Mouse (Mus musculus): ENCODE measurements around the gene Lasp1. TPM values are rescaled to one million over a fixed set of nuclear protein-coding genes. Genes with fewer than 3 reads are reported as not detected.
"Not testable (repeated sequence)": the region's sequence is repeated elsewhere in the genome, so short reads cannot be mapped to it uniquely, and the experiment has no call there.

The Lasp1 gene
- total and polyA plus RNA-seq, 3 experiments = 12.5 to 45.4 (median 18.6) TPM

GRCm38 (mm10) chr11:97872378-97872777, 73.6 kb downstream of the Lasp1 start:
- H3K27me3 ChIP-seq (replicated peaks); dilution Hi-C loops (cut with MboI; ENCODE audit: extremely low pct_ligation_motif_present, extremely low pct_unique_long_range_greater_than_20kb, low sequenced_read_pairs); DNase-seq (ENCODE audit: extremely low read depth); H3K4me3 ChIP-seq (replicated peaks in 1 of 3; ENCODE audit: low read depth in 2 of 3, low read length in 2 of 3, poor library complexity in 1 of 3); in situ Hi-C loops (cut with MboI; ENCODE audit: low pct_ligation_motif_present, low pct_unique_long_range_greater_than_20kb, low sequenced_read_pairs); H3K4me2 ChIP-seq (ENCODE audit: insufficient read depth, low read depth, poor library complexity, severe bottlenecking); H3K27ac ChIP-seq (ENCODE audit: insufficient read depth, low read depth); H3K4me1 ChIP-seq (ENCODE audit: control insufficient read depth in 1 of 2, insufficient read depth in 2 of 2); H3K9ac ChIP-seq (ENCODE audit: insufficient read depth, low read depth); H3K36me3 ChIP-seq (replicated peaks in 1 of 2; ENCODE audit: control insufficient read depth in 1 of 2, insufficient read depth in 1 of 2, low read length in 1 of 2); H3K79me2 ChIP-seq (replicated peaks; ENCODE audit: control insufficient read depth, extremely low read depth, insufficient read depth, poor library complexity, severe bottlenecking); H3K9me3 ChIP-seq (replicated peaks; ENCODE audit: low read length): not testable (repeated sequence)
- peak; percentile 83 for TF ChIP-seq ZNF384 (IDR thresholded peaks at IDR 0.05; ENCODE audit: low read depth, low read length)
- TF ChIP-seq MAFK (IDR thresholded peaks at IDR 0.05; ENCODE audit: insufficient replicate concordance, low read length) = peak; percentile 52; the same call in 1 of the 2 replicates

- H3K4me1 ChIP-seq (ENCODE audit: control insufficient read depth in 1 of 2, insufficient read depth in 2 of 2) = no peaks in the 10 kb centered on the region; a peak in 1 of 4 replicates
- dilution Hi-C loops (cut with MboI; ENCODE audit: extremely low pct_ligation_motif_present, extremely low pct_unique_long_range_greater_than_20kb, low sequenced_read_pairs) (no loop called here), in situ Hi-C loops (cut with MboI; ENCODE audit: low pct_ligation_motif_present, low pct_unique_long_range_greater_than_20kb, low sequenced_read_pairs) (no loop called here)
- no peaks in the 10 kb centered on the region for H3K79me2 ChIP-seq (replicated peaks; ENCODE audit: control insufficient read depth, extremely low read depth, insufficient read depth, poor library complexity, severe bottlenecking)
- no peak overlapping the region for H3K27ac ChIP-seq (ENCODE audit: insufficient read depth, low read depth)
- H3K27me3 ChIP-seq (replicated peaks) = no peaks in the 10 kb centered on the region
- no peak for DNase-seq (ENCODE audit: extremely low read depth)
- H3K9ac ChIP-seq (ENCODE audit: insufficient read depth, low read depth) = no peak overlapping the region
- TF ChIP-seq SIN3A (IDR thresholded peaks at IDR 0.05; ENCODE audit: low read length) = no peak
- TF ChIP-seq MYC (IDR thresholded peaks at IDR 0.05; ENCODE audit: low read depth, low read length) = no peak
- no peak for TF ChIP-seq POLR2AphosphoS2 (IDR thresholded peaks at IDR 0.05; ENCODE audit: low read depth, low read length)
- TF ChIP-seq IRF4 (IDR thresholded peaks at IDR 0.05; ENCODE audit: low read depth, low read length) = no peak
- TF ChIP-seq ZKSCAN1 (IDR thresholded peaks at IDR 0.05; ENCODE audit: borderline replicate concordance, low read depth, low read length) = no peak
- no peak for TF ChIP-seq NELFE (IDR thresholded peaks at IDR 0.05; ENCODE audit: low read depth, low read length)
- no peak for TF ChIP-seq HCFC1 (IDR thresholded peaks at IDR 0.05; ENCODE audit: low read depth, low read length)
- TF ChIP-seq CTCF (conservative IDR thresholded peaks at IDR 0.05 in 1 of 2, IDR thresholded peaks at IDR 0.05 in 1 of 2; ENCODE audit: low read depth in 2 of 2, low read length in 2 of 2) = no peak
- no peak for TF ChIP-seq TBP (conservative IDR thresholded peaks at IDR 0.05; ENCODE audit: low read depth, low read length)
- no peak for TF ChIP-seq JUN (IDR thresholded peaks at IDR 0.05; ENCODE audit: insufficient read depth, low read depth, low read length)
- no peak for TF ChIP-seq MXI1 (IDR thresholded peaks at IDR 0.05; ENCODE audit: low read depth, low read length)
- no peak for TF ChIP-seq USF1 (IDR thresholded peaks at IDR 0.05; ENCODE audit: low read depth, low read length)
- no peak for TF ChIP-seq ZMIZ1 (IDR thresholded peaks at IDR 0.05; ENCODE audit: low read depth, low read length)
- TF ChIP-seq KAT2A (IDR thresholded peaks at IDR 0.05; ENCODE audit: insufficient replicate concordance, low read length) = no peak
- TF ChIP-seq ZNF384 (IDR thresholded peaks at IDR 0.05; ENCODE audit: low read depth, low read length) = no peak
- no peak for TF ChIP-seq RAD21 (IDR thresholded peaks at IDR 0.05; ENCODE audit: low read depth, low read length)
- TF ChIP-seq CHD2 (IDR thresholded peaks at IDR 0.05; ENCODE audit: low read length) = no peak
- TF ChIP-seq ETS1 (conservative IDR thresholded peaks at IDR 0.05; ENCODE audit: low read depth, low read length) = no peak
- H3K9me3 ChIP-seq (replicated peaks; ENCODE audit: low read length) = no peaks in the 10 kb centered on the region
- H3K36me3 ChIP-seq (replicated peaks in 1 of 2; ENCODE audit: control insufficient read depth in 1 of 2, insufficient read depth in 1 of 2, low read length in 1 of 2) = no peaks in the 10 kb centered on the region
- H3K4me2 ChIP-seq (ENCODE audit: insufficient read depth, low read depth, poor library complexity, severe bottlenecking) = no peak overlapping the region
- H3K4me3 ChIP-seq (replicated peaks in 1 of 3; ENCODE audit: low read depth in 2 of 3, low read length in 2 of 3, poor library complexity in 1 of 3) = no peak overlapping the region
Measured at GRCm38 (mm10) chr11:97874396-97874795, 75.6 kb downstream of the Lasp1 start.

Data from CH12.LX (cell line).